Mouse (Mus musculus) ES-E14 (cell line): ENCODE results near the gene Igsf9b. TPM values are rescaled to one million over a fixed set of nuclear protein-coding genes. Genes with fewer than 3 reads are reported as not detected.

Experiments
- DNase-seq: peaks from one replicate; pipeline ENCODE4 v3.0.0-alpha.2; 2013; ENCODE audit warnings: low read depth, low spot score
- H3K27ac ChIP-seq: 2 replicates; pipeline ENCODE4 v1.5.1; 2012; ENCODE audit warnings: low read depth, mild to moderate bottlenecking, low read length, moderate library complexity, mixed read lengths; ENCODE audit not compliant: poor library complexity, insufficient read depth, severe bottlenecking
- H3K36me3 ChIP-seq: 2 replicates; pipeline ENCODE4 v1.6.1; 2012; ENCODE audit warnings: mild to moderate bottlenecking, low read length, moderate library complexity, mixed read lengths; ENCODE audit not compliant: control insufficient read depth, poor library complexity, insufficient read depth, severe bottlenecking
- H3K4me1 ChIP-seq, 2 experiments: fragments of 150-350 bp in 1 of 2; sonication (generic) in 1 of 2; 2 replicates each; pipeline ENCODE4 v1.6.1; 2012; ENCODE audit warnings: low read length in 2 of 2, mild to moderate bottlenecking in 1 of 2, mixed read lengths in 1 of 2; ENCODE audit not compliant: control insufficient read depth in 2 of 2, insufficient read depth in 2 of 2, poor library complexity in 1 of 2
- H3K4me3 ChIP-seq, 2 experiments: fragments of 150-350 bp in 1 of 2; sonication (generic) in 1 of 2; 2 replicates each; pipeline ENCODE4 v1.5.1; 2012; ENCODE audit warnings: low read length in 2 of 2, low read depth in 1 of 2, mild to moderate bottlenecking in 1 of 2, mixed read lengths in 1 of 2; ENCODE audit not compliant: insufficient read depth in 1 of 2, poor library complexity in 1 of 2, severe bottlenecking in 1 of 2
- H3K9ac ChIP-seq: 2 replicates; pipeline ENCODE4 v1.6.1; 2012; ENCODE audit warnings: low read depth, mild to moderate bottlenecking, low read length, mixed read lengths; ENCODE audit not compliant: poor library complexity, insufficient read depth, severe bottlenecking
- H3K9me3 ChIP-seq: fragments of 150-350 bp; sonication (generic); 2 replicates; pipeline ENCODE4 v1.6.1; 2012; ENCODE audit warnings: low read depth, mild to moderate bottlenecking, low read length; ENCODE audit not compliant: control insufficient read depth, insufficient read depth
- CHD2 ChIP-seq: IDR thresholded peaks from 2 replicates; pipeline ENCODE4 v1.6.1; 2014; ENCODE audit warnings: mild to moderate bottlenecking, low read depth, low read length, inconsistent platforms
- HCFC1 ChIP-seq: IDR thresholded peaks from 2 replicates; pipeline ENCODE4 v1.6.1; 2012; ENCODE audit warnings: low read length, inconsistent platforms, borderline replicate concordance; ENCODE audit not compliant: insufficient read depth
- MAFK ChIP-seq: IDR thresholded peaks from 2 replicates; pipeline ENCODE4 v1.6.1; 2014; ENCODE audit warnings: mild to moderate bottlenecking, low read depth, low read length, inconsistent platforms; ENCODE audit not compliant: insufficient read depth
- ZC3H11A ChIP-seq: IDR thresholded peaks from 2 replicates; pipeline ENCODE4 v1.6.1; 2012; ENCODE audit warnings: low read depth, mild to moderate bottlenecking, inconsistent platforms, low read length, borderline replicate concordance
- ZNF384 ChIP-seq: IDR thresholded peaks from 2 replicates; pipeline ENCODE4 v1.6.1; 2012; ENCODE audit warnings: low read depth, low read length, inconsistent platforms
- in situ Hi-C, 2 experiments: fragments of 600-800 bp; cut with MboI; formaldehyde crosslinking; loops; one replicate each; pipeline ENCODE4 v1.15.1; 2025; ENCODE audit warnings: low sequenced_read_pairs in 2 of 2, inconsistent platforms in 1 of 2; ENCODE audit not compliant: unreplicated experiment in 2 of 2
- total RNA-seq: library from RNA; depleted of rRNA; stranded (reverse); fragments of 300-350 nt; gene quantifications from 2 replicates; pipeline ENCODE4 v1.2.3, GENCODE M21; 2012

The Igsf9b gene
- total RNA-seq, 1 experiment: 31.5 TPM

GRCm38 (mm10) chr9:27261905-27262304, 37.1 kb upstream of the Igsf9b start:
- in situ Hi-C loops: no loop called here
- peaks cover 0 to 7% of the 10 kb centered on the region in 2 experiments; a peak in 2 of 4 replicates for H3K4me1 ChIP-seq
- no peaks in the 10 kb centered on the region for H3K36me3 ChIP-seq
- H3K9ac ChIP-seq: no peak overlapping the region
- TF ChIP-seq CHD2 (no peak), HCFC1 (no peak), ZC3H11A (no peak), MAFK (no peak), ZNF384 (no peak)
- DNase-seq: no peak
- H3K27ac ChIP-seq: no peak overlapping the region
- no peak overlapping the region for H3K4me3 ChIP-seq
- H3K9me3 ChIP-seq: no peaks in the 10 kb centered on the region

- Histone ChIP-seq H3K9ac (no peak overlapping the region), H3K27ac (no peak overlapping the region), H3K4me1 (peaks cover 0 to 7% of the 10 kb centered on the region in 2 experiments; a peak in 2 of 4 replicates), H3K4me3 (no peak overlapping the region), H3K9me3 (no peaks in the 10 kb centered on the region), H3K36me3 (no peaks in the 10 kb centered on the region)
- DNase-seq: no peak
- in situ Hi-C loops: no loop called here
- no peak for TF ChIP-seq CHD2
- TF ChIP-seq ZC3H11A: no peak
- TF ChIP-seq ZNF384: no peak
- TF ChIP-seq HCFC1: no peak
- TF ChIP-seq MAFK: no peak
Observed at GRCm38 (mm10) chr9:27265009-27265408, 34.0 kb upstream of the Igsf9b start.

- Histone ChIP-seq H3K27ac (no peak overlapping the region), H3K36me3 (no peaks in the 10 kb centered on the region), H3K9me3 (no peaks in the 10 kb centered on the region), H3K4me1 (peaks cover 0 to 7% of the 10 kb centered on the region in 2 experiments; a peak in 2 of 4 replicates), H3K4me3 (no peak overlapping the region), H3K9ac (no peak overlapping the region)
- TF ChIP-seq HCFC1 (no peak), ZC3H11A (no peak), CHD2 (no peak), MAFK (no peak), ZNF384 (no peak)
- DNase-seq: no peak
- in situ Hi-C loops: no loop called here
Observed at GRCm38 (mm10) chr9:27267878-27268277, 31.1 kb upstream of the Igsf9b start.

GRCm38 (mm10) chr9:27268493-27268892, 30.5 kb upstream of the Igsf9b start:
- Histone ChIP-seq H3K9me3 (no peaks in the 10 kb centered on the region), H3K9ac (no peak overlapping the region), H3K36me3 (no peaks in the 10 kb centered on the region), H3K4me1 (peaks cover 0 to 7% of the 10 kb centered on the region in 2 experiments; a peak in 2 of 4 replicates), H3K27ac (no peak overlapping the region), H3K4me3 (no peak overlapping the region)
- in situ Hi-C loops: no loop called here
- no peak for DNase-seq
- no peak for TF ChIP-seq CHD2
- TF ChIP-seq HCFC1: no peak
- TF ChIP-seq ZNF384: no peak
- no peak for TF ChIP-seq ZC3H11A
- TF ChIP-seq MAFK: no peak

- Histone ChIP-seq H3K27ac (no peak overlapping the region), H3K9ac (no peak overlapping the region), H3K36me3 (no peaks in the 10 kb centered on the region), H3K9me3 (no peaks in the 10 kb centered on the region), H3K4me3 (no peak overlapping the region), H3K4me1 (peaks cover 0 to 7% of the 10 kb centered on the region in 2 experiments; a peak in 2 of 4 replicates)
- TF ChIP-seq HCFC1 (no peak), ZC3H11A (no peak), MAFK (no peak), CHD2 (no peak), ZNF384 (no peak)
- in situ Hi-C loops: no loop called here
- no peak for DNase-seq
Observed at GRCm38 (mm10) chr9:27269322-27269721, 29.7 kb upstream of the Igsf9b start.
